Mouse (Mus musculus): ENCODE measurements around the gene Rab3d. TPM values are rescaled to one million over a fixed set of nuclear protein-coding genes. Genes with fewer than 3 reads are reported as not detected.

Rab3d gene
- polyA plus RNA-seq, 1 experiment from 2014 or later, result 10.8 TPM

Other genes with a start within 250 kb of the Rab3d start
- gene Ldlr, start 194.7 kb downstream of the Rab3d start, polyA plus RNA-seq (2015; fragmentation: Nextera tagmentation; extraction: Ambion mirVana), result 18.7 and 20.6 TPM in 2 replicates
- gene Spc24, start 157.9 kb downstream of the Rab3d start, polyA plus RNA-seq (2015; fragmentation: Nextera tagmentation; extraction: Ambion mirVana), result 36.2 and 44.6 TPM in 2 replicates
- gene Kank2, start 119.4 kb downstream of the Rab3d start, polyA plus RNA-seq (2015; fragmentation: Nextera tagmentation; extraction: Ambion mirVana), result 3.3 and 4.3 TPM in 2 replicates
- gene Angptl8, start 82.7 kb downstream of the Rab3d start, polyA plus RNA-seq (2015; fragmentation: Nextera tagmentation; extraction: Ambion mirVana), result 0.24 and 0.43 TPM in 2 replicates
- 14.2 and 17.0 TPM in 2 replicates for gene Dock6, start 65.6 kb downstream of the Rab3d start, polyA plus RNA-seq (2015; fragmentation: Nextera tagmentation; extraction: Ambion mirVana)
- 7.1 and 10.3 TPM in 2 replicates for gene Ccdc159, start 9.3 kb upstream of the Rab3d start, polyA plus RNA-seq (2015; fragmentation: Nextera tagmentation; extraction: Ambion mirVana)
- gene Tmem205, start 9.4 kb upstream of the Rab3d start, polyA plus RNA-seq (2015; fragmentation: Nextera tagmentation; extraction: Ambion mirVana), result 41.1 and 42.0 TPM in 2 replicates
- 65.8 and 72.0 TPM in 2 replicates for gene Plppr2, start 18.8 kb upstream of the Rab3d start, polyA plus RNA-seq (2015; fragmentation: Nextera tagmentation; extraction: Ambion mirVana)
- 9.8 and 12.6 TPM in 2 replicates for gene Swsap1, start 37.6 kb upstream of the Rab3d start, polyA plus RNA-seq (2015; fragmentation: Nextera tagmentation; extraction: Ambion mirVana)
- 1.4 and 2.5 TPM in 2 replicates for gene Epor, start 45.3 kb upstream of the Rab3d start, polyA plus RNA-seq (2015; fragmentation: Nextera tagmentation; extraction: Ambion mirVana)
- 1.0 and 1.4 TPM in 2 replicates for gene Rgl3, start 71.3 kb upstream of the Rab3d start, polyA plus RNA-seq (2015; fragmentation: Nextera tagmentation; extraction: Ambion mirVana)
- 3.9 and 4.9 TPM in 2 replicates for gene Ccdc151, start 84.4 kb upstream of the Rab3d start, polyA plus RNA-seq (2015; fragmentation: Nextera tagmentation; extraction: Ambion mirVana)
- 94.7 and 99.3 TPM in 2 replicates for gene Prkcsh, start 84.6 kb upstream of the Rab3d start, polyA plus RNA-seq (2015; fragmentation: Nextera tagmentation; extraction: Ambion mirVana)
- 84.4 and 89.4 TPM in 2 replicates for gene Elavl3, start 133.8 kb upstream of the Rab3d start, polyA plus RNA-seq (2015; fragmentation: Nextera tagmentation; extraction: Ambion mirVana)
- gene Gm49318, start 153.1 kb upstream of the Rab3d start, polyA plus RNA-seq (2015; fragmentation: Nextera tagmentation; extraction: Ambion mirVana), result not detected in 2 replicates
- gene Zfp653, start 153.2 kb upstream of the Rab3d start, polyA plus RNA-seq (2015; fragmentation: Nextera tagmentation; extraction: Ambion mirVana), result 17.7 and 19.8 TPM in 2 replicates
- gene Ecsit, start 167.2 kb upstream of the Rab3d start, polyA plus RNA-seq (2015; fragmentation: Nextera tagmentation; extraction: Ambion mirVana), result 44.3 and 50.3 TPM in 2 replicates
- gene Cnn1, start 181.0 kb upstream of the Rab3d start, polyA plus RNA-seq (2015; fragmentation: Nextera tagmentation; extraction: Ambion mirVana), result 1.7 and 2.0 TPM in 2 replicates
- 185 and 190 TPM in 2 replicates for gene Elof1, start 199.0 kb upstream of the Rab3d start, polyA plus RNA-seq (2015; fragmentation: Nextera tagmentation; extraction: Ambion mirVana)
- gene Acp5, start 217.5 kb upstream of the Rab3d start, polyA plus RNA-seq (2015; fragmentation: Nextera tagmentation; extraction: Ambion mirVana), result 0.42 and 0.64 TPM in 2 replicates
- 79.4 and 88.3 TPM in 2 replicates for gene Pigyl, start 238.7 kb upstream of the Rab3d start, polyA plus RNA-seq (2015; fragmentation: Nextera tagmentation; extraction: Ambion mirVana)